Mouse (Mus musculus): ENCODE results near the gene Adcy1. TPM values are rescaled to one million over a fixed set of nuclear protein-coding genes. Genes with fewer than 3 reads are reported as not detected.

The Adcy1 gene
- polyA plus RNA-seq, 1 experiment from 2014 or later, result 0.54 TPM

GRCm38 (mm10) chr11:7226810-7227550, 163.7 kb downstream of the Adcy1 start:
- DNase-seq (no peak), ATAC-seq (no peak)
- TF ChIP-seq CTCF (IDR thresholded peaks at IDR 0.05; ENCODE audit: low read depth) (no peak), EP300 (IDR thresholded peaks at IDR 0.05; ENCODE audit: low read depth) (no peak)
- H3K4me2 ChIP-seq (ENCODE audit: low read depth, low read length), result no peak overlapping the region
- no peaks in the 10 kb centered on the region for H3K4me1 ChIP-seq (ENCODE audit: insufficient read depth)
- H3K9ac ChIP-seq (replicated peaks), result no peak overlapping the region
- H3K27me3 ChIP-seq (ENCODE audit: insufficient read depth, low read length), result no peaks in the 10 kb centered on the region
- no peaks in the 10 kb centered on the region for H3K9me3 ChIP-seq (ENCODE audit: low read length)
- no peaks in the 10 kb centered on the region for H3K36me3 ChIP-seq (replicated peaks; ENCODE audit: insufficient read depth, low read length)
- no peak overlapping the region for H3K27ac ChIP-seq (ENCODE audit: low read depth)
- WGBS (ENCODE audit: insufficient replicate concordance), result 75% methylated on average over 7 of the region's 7 CpGs
- no peak overlapping the region for H3K4me3 ChIP-seq (ENCODE audit: low read depth, low read length)

- WGBS (ENCODE audit: insufficient replicate concordance), result 74% methylated on average over 4 of the region's 4 CpGs
- no peak overlapping the region for H3K27ac ChIP-seq (ENCODE audit: low read depth)
Observed at GRCm38 (mm10) chr11:7228107-7228506, 164.8 kb downstream of the Adcy1 start.

More at GRCm38 (mm10) chr11:7228107-7228506, 164.8 kb downstream of the Adcy1 start:
- Histone ChIP-seq H3K4me1 (ENCODE audit: insufficient read depth) (no peaks in the 10 kb centered on the region), H3K9me3 (ENCODE audit: low read length) (no peaks in the 10 kb centered on the region), H3K4me2 (ENCODE audit: low read depth, low read length) (no peak overlapping the region), H3K36me3 (replicated peaks; ENCODE audit: insufficient read depth, low read length) (no peaks in the 10 kb centered on the region), H3K27me3 (ENCODE audit: insufficient read depth, low read length) (no peaks in the 10 kb centered on the region), H3K4me3 (ENCODE audit: low read depth, low read length) (no peak overlapping the region), H3K9ac (replicated peaks) (no peak overlapping the region)
- no peak for TF ChIP-seq CTCF (IDR thresholded peaks at IDR 0.05; ENCODE audit: low read depth)
- TF ChIP-seq EP300 (IDR thresholded peaks at IDR 0.05; ENCODE audit: low read depth), result no peak
- no peak for DNase-seq
- no peak for ATAC-seq

Other genes with a start within 250 kb of the Adcy1 start
- gene Gm11983, start 225.8 kb upstream of the Adcy1 start, polyA plus RNA-seq (2015; fragmentation: Nextera tagmentation; extraction: Ambion mirVana), result not detected in 2 replicates
- 0.11 TPM in 2 replicates for gene Gm11985, start 125.1 kb downstream of the Adcy1 start, polyA plus RNA-seq (2015; fragmentation: Nextera tagmentation; extraction: Ambion mirVana)
- 1,301 and 1,767 TPM in 2 replicates for gene Igfbp1, start 134.3 kb downstream of the Adcy1 start, polyA plus RNA-seq (2015; fragmentation: Nextera tagmentation; extraction: Ambion mirVana)
- 27.4 and 31.3 TPM in 2 replicates for gene Igfbp3, start 150.4 kb downstream of the Adcy1 start, polyA plus RNA-seq (2015; fragmentation: Nextera tagmentation; extraction: Ambion mirVana)